Mouse (Mus musculus) cortical plate, adult 2 months (tissue): ENCODE results near the gene Gga2. TPM values are rescaled to one million over a fixed set of nuclear protein-coding genes. Genes with fewer than 3 reads are reported as not detected.

Experiments used
- H3K27ac ChIP-seq: fragments of 200-500 bp; 2 replicates; pipeline ENCODE4 v1.5.1; 2012; ENCODE audit warnings: low read length, control low read depth, inconsistent platforms; ENCODE audit not compliant: insufficient read depth
- H3K4me1 ChIP-seq: fragments of 200-500 bp; 2 replicates; pipeline ENCODE4 v1.6.1; 2011; ENCODE audit warnings: low read length; ENCODE audit not compliant: control insufficient read depth, insufficient read depth
- H3K4me3 ChIP-seq: fragments of 200-500 bp; 2 replicates; pipeline ENCODE4 v1.5.1; 2011; ENCODE audit warnings: mild to moderate bottlenecking, low read length, control low read depth; ENCODE audit not compliant: insufficient read depth
- CTCF ChIP-seq: fragments of 200-500 bp; IDR thresholded peaks from 2 replicates; pipeline ENCODE4 v1.5.1; 2011; ENCODE audit warnings: mild to moderate bottlenecking, control low read depth, low read length; ENCODE audit not compliant: insufficient read depth; ENCODE audit errors: extremely low read depth
- POLR2A ChIP-seq: fragments of 200-500 bp; IDR thresholded peaks from 2 replicates; pipeline ENCODE4 v1.6.1; 2011; ENCODE audit warnings: mild to moderate bottlenecking, low read length, control low read depth; ENCODE audit not compliant: insufficient read depth; ENCODE audit errors: extremely low read depth
- polyA plus RNA-seq: library from polyadenylated mRNA; depleted of rRNA; stranded (reverse); fragments of >200 nt; gene quantifications from 2 replicates; pipeline ENCODE4 v1.2.3, GENCODE M21; 2012

The Gga2 gene
- polyA plus RNA-seq, 1 experiment, result 31.5 TPM

DNA sequence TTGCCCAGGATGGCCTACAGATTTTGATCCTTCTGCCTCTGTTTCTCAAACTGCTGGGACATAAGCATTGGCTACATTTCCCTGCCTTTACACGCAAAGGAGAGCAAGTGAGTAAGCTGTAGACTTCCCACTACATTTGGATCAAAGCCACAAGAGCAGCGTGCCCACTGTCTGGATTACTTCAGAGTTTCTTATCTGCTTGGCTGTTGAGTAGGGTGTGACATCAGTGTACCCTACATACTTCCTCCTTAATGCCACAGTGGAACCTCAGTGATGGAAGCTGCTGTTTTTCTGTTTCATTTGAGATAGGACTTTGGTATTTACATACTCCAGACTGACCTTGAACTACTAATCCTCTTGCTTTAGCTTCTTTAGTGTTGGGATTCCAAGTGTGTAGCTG lies 25.8 kb upstream of the Gga2 start:
- Histone ChIP-seq H3K4me3 (no peak overlapping the region), H3K4me1 (0 out of 2 replicates have a peak, but pooled peaks cover 1% of the 10 kb centered on the region), H3K27ac (no peak overlapping the region)
- TF ChIP-seq CTCF (no peak), POLR2A (no peak)

- TF ChIP-seq CTCF (no peak), POLR2A (no peak)
- Histone ChIP-seq H3K4me3 (no peak overlapping the region), H3K27ac (no peak overlapping the region), H3K4me1 (0 out of 2 replicates have a peak, but pooled peaks cover 1% of the 10 kb centered on the region)
Observed at GRCm38 (mm10) chr7:122045711-122046110, 24.7 kb upstream of the Gga2 start.

DNA sequence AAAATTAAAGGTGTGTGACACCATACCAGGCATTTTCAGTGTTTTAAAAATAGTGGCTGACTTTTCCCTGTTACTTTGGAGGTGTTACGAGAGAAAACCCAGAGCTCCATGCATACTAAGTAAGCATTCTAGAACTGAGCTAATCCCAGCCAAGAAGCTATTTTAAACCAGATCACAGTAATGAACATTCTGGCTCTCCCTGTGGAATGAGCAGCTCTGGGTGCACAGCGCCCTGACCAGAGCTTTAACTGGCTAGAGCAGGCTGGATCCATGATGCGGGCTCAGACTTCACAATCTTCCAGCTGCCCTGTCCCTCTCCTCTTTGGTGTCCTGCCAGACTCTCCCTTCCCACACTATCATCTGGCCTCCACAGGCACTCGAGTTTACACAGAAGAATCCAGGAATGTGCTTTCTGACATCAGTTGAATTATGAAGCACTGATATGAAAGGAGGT lies 24.2 kb upstream of the Gga2 start:
- Histone ChIP-seq H3K4me3 (no peak overlapping the region), H3K27ac (no peak overlapping the region), H3K4me1 (0 out of 2 replicates have a peak, but pooled peaks cover 1% of the 10 kb centered on the region)
- no peak for TF ChIP-seq POLR2A
- TF ChIP-seq CTCF, result no peak

DNA sequence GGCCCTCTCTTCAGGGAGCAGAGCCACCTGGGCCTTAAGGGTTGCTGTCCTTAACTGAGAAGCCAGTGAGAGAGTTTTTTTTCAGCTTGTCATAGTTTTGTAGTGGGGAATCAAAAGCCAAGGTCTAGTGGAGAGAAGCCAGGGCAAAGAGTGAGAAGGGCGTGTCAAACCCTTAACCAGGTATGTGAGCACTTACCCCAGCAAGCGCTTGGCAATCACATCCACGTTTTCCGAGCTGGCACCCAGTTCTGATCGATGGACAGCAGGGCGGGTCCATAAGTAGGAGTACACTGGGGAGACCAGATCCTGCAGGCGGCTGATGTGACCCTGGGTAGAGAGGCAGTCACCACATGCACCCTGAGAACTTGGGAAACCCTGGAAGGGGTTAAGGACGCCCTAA lies 23.1 kb upstream of the Gga2 start:
- Histone ChIP-seq H3K4me1 (0 out of 2 replicates have a peak, but pooled peaks cover 1% of the 10 kb centered on the region), H3K27ac (no peak overlapping the region), H3K4me3 (no peak overlapping the region)
- no peak for TF ChIP-seq CTCF

DNA sequence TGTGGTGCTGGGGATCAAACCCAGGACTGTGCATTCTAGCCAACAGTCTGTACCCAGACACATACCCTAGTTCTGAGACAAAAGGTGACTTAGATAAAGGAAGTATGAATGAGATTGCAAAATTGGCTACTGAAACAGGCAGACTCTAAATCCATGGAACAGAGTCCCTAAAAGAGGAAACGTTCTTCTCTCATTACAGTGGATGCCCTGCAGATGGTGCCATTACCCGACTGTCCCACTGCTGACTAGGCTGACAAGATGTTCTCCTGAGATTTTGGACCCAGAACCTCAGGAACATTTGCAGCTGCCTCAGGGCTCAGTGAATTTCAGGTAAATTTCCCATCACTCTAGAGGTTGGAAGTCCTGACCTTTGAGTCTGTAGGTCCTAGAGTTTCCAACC lies 13.3 kb upstream of the Gga2 start:
- no peaks in the 10 kb centered on the region; the same call in 1 of the 2 replicates for H3K4me1 ChIP-seq
- no peak overlapping the region for H3K4me3 ChIP-seq
- TF ChIP-seq CTCF (peak; percentile 48), POLR2A (no peak)
- H3K27ac ChIP-seq, result no peak overlapping the region

DNA sequence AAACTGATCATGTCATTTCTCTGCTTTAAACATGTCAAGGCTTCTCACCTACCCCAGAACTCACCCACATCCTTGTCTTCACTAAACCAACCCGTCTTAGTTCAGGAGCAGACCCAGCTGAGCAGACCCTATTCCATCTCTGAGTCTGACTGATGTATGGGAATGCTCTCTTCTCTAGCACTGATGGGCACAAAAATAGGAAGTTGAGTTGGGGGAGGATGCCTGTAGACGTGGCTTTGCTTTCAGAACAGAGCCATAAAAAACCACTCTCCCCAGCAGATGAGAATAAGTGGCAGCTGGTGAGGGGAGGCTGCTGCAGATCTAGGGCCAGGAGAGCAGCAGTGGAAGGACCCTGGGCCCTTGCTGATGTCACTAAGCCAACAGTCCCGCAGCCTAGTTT lies 12.3 kb upstream of the Gga2 start:
- Histone ChIP-seq H3K4me1 (no peaks in the 10 kb centered on the region; the same call in 1 of the 2 replicates), H3K4me3 (no peak overlapping the region), H3K27ac (no peak overlapping the region)
- TF ChIP-seq POLR2A (no peak), CTCF (no peak)

DNA sequence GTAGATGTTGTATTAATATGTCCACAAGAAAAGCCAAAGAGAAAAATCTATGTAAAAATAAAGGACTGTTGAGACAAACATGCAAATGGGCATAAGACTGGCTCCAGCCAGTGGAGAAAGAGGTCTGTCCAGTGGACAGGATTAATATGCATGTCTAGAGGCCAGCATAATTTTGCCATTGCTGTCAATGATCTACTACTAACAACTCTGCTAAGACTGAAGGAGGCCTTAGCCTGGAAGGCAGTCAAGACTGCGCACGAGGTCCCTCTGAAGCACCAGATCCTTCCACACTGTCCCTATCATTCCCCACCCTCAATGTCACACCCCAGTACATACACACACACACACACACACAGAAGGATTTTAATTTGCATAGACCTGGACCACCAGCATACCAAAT lies 1.1 kb upstream of the Gga2 start:
- Histone ChIP-seq H3K4me1 (no peaks in the 10 kb centered on the region), H3K27ac (no peak overlapping the region), H3K4me3 (no peak overlapping the region)
- TF ChIP-seq POLR2A (no peak), CTCF (no peak)

- Histone ChIP-seq H3K27ac (no peak overlapping the region), H3K4me1 (no peaks in the 10 kb centered on the region), H3K4me3 (peak overlapping the region; percentile 83)
- TF ChIP-seq POLR2A (no peak), CTCF (no peak)
Observed at GRCm38 (mm10) chr7:122020273-122020666, 752 bp downstream of the Gga2 start.

DNA sequence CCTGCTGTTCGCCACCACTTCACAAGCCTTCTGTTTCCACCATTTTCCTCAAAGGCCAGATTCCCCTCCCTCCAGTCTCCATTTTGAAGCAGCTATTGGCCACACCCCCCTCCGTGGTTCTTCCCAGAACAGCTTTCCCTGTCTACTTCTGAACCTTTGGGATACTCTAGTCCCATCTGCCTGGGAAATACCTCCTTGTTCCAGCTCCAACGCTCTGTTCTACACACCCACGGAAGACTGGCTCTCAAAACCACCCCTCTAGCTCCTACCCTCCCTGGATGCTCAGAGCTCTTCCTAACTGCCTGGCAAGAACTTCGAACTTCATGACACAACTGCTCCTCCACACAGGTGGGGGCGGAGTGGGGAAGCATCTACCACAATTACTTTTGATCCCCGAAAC lies 2.0 kb downstream of the Gga2 start:
- H3K27ac ChIP-seq, result no peak overlapping the region
- TF ChIP-seq POLR2A, result no peak
- TF ChIP-seq CTCF, result no peak
- no peaks in the 10 kb centered on the region for H3K4me1 ChIP-seq
- H3K4me3 ChIP-seq, result peak overlapping the region; percentile 83; the same call in 1 of the 2 replicates

GRCm38 (mm10) chr7:122018247-122018646 lies 2.8 kb downstream of the Gga2 start:
- Histone ChIP-seq H3K4me1 (no peaks in the 10 kb centered on the region), H3K27ac (no peak overlapping the region), H3K4me3 (no peak overlapping the region; the same call in 1 of the 2 replicates)
- TF ChIP-seq POLR2A (no peak), CTCF (no peak)
